Mouse (Mus musculus) cerebellum, adult (tissue): Measurements from ENCODE around the gene Nfia.

Experiments
- ATAC-seq: cut with Nextera tagmentation; 2 replicates; pipeline ENCODE4 v1.9.2; 2017; ENCODE audit warnings: mild to moderate bottlenecking, moderate library complexity, mixed read lengths; ENCODE audit not compliant: insufficient number of reproducible peaks, low FRiP score, low TSS enrichment

Nfia gene

DNA sequence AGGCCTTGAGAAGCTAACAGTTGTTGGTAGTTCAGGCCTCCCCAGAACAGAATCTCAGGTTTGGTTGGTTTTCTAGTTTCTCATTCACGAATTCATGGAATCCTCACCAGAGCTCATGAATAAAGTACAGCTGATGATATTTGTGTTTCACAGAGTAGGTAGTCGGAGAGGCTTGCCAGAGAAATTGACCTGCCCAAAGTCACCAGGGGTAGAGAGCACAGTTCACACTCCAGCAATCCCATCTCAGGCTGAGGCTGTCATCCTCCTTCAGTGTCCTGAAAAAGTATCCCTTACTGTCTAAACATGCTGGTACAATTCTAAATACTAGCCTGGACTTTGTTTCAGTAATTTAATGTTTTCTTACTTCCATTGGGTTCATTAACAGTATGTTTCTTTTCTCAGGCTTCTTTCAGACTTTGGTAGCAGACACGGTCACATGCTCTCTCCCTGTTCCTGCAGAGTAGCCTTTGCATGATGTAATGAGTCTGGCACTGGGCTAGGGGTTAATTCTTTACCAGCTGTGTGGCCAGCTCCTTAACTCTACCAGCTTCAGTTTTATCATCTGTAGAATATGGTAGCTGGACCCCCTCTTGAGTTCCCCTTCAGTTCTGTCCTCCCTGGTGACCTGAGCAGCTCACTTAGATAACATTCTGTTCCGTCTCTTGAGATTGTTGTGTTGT, 7.1 kb upstream of the Nfia start:
- ATAC-seq: no peak

DNA sequence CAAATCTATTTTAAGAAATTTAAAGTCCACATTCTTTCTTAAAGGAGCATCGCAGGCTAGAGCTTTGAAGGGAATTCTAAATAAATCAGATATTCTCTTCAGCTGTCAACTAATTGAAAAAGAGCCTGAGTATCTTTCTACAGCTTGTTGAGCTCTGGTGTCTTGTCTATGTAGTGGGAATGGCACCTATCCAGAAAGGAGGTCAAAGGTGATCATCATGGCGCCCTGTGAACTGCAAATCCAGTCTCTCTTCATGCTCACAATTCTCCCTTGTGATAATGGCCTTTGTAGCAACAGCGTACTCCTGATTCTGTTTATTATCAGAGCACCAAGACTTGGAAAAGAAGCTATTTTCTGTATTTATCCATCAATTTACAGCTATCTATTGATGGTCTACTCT, 6.4 kb upstream of the Nfia start:
- ATAC-seq: no peak

DNA sequence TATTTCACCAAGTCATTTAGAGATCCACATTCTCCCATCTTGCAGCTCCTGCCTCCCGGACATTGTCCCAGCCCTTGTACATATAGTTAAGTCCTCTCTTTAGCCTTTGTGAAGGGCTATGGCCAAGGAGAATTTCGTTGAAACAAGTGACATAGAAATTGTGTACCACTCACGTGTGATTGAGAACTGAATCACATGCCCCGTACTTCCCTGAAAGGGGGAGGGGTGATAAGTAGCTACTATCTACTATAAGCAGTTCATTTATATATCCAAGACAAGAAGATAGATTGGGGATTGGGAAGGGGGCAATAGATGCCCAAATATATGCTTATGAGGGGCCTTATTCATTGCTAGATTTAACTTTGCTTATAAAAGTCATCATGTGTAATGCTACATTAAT, 5.5 kb upstream of the Nfia start:
- ATAC-seq: no peak

DNA sequence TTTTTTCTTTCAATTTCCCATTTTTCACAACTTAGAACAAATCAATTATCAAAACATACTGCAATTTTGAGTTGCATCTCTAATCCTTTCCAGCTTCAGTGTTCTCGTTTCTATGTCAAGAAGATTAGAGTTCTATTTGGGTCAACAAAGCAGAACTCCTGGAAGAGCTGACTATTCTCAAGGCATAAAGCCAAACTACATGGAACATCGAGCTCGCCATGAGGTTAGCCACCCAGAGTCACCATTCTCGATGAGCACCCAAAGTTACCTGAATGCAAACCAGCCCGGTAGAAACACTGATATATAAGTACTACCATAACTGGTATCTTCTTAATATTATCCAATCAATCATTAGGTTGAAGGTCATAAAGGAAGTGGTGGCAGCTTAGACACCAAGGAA, 5.0 kb upstream of the Nfia start:
- ATAC-seq: no peak

DNA sequence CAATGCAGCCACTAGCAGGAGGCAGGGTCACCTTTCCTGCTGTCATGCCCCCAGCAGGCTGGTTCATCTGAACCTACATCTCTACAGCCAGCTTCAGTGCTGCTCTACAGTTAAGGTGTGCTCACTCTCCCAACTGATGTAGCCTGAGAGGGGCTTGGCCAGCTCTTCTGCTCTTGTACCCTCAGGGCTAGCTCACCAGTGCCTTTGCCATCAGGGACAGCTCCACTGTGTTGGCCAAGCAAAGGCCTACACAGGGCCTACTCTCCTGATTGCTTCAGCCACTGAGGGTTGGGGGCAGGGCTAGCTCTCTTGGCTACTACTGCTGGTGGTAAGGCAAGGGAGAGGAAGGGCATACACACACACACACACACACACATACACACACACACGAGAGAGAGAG, 2.7 kb upstream of the Nfia start:
- ATAC-seq: no peak

DNA sequence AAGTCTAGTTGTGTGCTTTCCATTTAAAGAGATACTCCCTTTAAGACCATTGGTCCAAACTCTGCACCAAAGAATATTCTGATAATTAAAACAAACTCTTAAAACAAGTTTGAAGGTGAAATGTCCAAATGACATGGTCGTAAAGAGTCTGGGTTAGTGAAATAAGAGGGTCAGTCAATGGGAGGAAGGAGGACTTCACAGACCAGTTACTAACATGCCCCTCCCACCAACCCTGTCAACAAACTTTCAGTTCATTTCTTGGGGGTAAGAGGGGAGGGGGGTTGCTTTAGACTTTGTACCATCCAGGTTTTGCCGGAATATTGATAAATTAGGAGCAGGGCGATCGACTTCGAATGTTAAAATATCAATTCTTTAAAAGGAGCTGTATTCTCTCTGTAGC, 1.1 kb upstream of the Nfia start:
- no peak for ATAC-seq

DNA sequence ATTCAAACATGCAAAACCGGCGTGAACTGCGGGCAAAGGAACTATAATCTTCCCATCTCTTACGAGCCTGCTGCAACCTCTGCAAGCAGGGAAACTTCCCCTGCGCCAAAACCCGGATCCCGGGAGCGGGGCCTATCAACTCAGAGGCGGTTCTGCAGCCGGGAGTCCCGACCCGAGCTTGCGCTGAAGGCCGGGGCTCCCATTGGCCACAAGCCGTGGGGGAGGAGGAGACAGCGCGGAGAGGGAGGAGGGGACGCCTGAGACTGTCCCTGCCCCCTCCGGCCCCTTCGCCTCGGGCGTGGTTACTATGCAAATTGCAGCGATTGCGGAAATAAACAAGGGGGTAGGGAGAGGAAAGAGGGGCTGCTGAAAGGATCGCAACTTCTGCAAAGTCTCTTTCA, 450 bp upstream of the Nfia start:
- ATAC-seq: peak; percentile 91

DNA sequence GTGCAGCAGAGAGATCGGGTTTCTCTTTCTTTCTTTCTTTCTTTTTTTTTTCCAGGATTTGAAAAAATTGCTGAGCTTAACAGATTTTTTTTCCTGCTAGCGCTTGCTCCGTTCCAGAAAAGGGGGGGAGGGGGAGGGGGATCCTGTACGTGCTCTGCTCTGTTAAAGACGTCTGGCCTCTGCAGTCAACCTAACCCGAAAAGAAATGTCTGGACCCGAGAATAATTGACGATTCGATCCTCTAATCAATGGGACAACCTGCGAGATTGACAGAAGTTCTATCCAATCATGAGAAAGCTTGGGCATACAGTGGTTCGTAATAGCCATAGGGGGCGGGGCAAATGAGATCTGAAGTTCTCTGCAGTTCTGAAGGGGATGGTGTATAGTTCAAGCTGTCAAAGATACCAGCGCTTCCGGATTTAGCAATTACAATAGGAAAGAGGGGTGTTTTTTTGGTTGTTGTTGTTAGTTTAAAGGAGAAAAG, 618 bp downstream of the Nfia start:
- peak; percentile 80 for ATAC-seq

DNA sequence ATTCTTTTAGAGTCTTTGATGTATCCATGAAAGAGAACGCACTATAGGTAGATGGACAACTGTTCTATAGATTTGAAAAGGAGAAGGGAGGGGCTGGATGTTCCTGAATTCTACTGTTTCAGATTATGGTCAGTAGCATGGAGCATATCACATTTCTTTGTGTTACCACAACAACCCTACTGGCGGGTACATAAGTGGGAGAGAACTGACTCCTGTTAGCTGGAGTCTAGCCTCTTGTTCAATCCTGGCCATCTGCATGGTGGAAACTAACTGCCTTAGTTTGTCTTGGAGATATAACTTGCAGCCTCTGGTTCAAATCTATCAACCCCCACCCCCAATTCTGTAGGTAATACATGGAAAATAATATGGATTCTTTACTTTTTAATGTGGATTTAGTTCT, 1.3 kb downstream of the Nfia start:
- no peak for ATAC-seq

DNA sequence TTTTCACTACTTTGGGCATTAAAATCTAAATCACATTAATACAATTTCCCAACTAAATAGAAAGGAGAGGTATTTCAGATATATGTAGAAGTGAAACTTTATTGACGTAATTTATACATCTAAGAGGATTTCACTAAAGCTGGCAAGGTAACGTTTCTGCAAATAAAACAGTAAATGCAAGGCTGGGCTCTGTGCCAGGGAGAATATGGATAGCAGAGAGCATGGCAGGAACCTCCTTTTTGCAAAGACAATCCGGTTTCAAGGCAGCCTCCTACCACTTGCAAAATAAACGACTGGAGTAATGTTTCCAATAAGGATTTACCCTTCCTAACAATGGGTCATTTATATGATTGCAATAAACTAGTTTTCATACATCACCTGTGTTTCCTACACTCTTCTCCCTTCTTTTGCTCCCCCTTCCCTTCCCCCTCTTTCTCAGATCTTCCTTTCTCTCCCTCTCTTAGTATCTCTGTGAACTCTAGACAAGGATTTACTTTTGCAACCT, 2.0 kb downstream of the Nfia start:
- no peak for ATAC-seq

DNA sequence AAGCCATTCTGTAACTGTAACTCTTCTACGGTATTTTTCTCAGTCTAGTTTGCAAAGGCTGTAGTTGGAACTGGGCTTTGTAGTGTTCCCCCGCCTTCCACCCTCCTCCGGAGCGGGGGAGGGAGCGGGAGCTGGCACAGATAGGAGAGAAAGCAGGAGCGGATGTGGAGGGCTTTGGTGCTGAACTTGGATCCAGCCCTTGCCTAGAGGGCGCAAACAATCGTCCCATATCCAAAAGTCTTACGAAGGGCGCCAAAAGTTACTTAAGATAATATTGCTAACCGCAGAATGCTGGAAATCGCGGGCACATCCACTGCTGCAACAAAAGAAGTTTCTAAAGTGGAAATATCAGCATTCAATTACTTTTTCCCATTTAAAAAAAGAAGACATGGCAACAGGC, 2.5 kb downstream of the Nfia start:
- no peak for ATAC-seq

DNA sequence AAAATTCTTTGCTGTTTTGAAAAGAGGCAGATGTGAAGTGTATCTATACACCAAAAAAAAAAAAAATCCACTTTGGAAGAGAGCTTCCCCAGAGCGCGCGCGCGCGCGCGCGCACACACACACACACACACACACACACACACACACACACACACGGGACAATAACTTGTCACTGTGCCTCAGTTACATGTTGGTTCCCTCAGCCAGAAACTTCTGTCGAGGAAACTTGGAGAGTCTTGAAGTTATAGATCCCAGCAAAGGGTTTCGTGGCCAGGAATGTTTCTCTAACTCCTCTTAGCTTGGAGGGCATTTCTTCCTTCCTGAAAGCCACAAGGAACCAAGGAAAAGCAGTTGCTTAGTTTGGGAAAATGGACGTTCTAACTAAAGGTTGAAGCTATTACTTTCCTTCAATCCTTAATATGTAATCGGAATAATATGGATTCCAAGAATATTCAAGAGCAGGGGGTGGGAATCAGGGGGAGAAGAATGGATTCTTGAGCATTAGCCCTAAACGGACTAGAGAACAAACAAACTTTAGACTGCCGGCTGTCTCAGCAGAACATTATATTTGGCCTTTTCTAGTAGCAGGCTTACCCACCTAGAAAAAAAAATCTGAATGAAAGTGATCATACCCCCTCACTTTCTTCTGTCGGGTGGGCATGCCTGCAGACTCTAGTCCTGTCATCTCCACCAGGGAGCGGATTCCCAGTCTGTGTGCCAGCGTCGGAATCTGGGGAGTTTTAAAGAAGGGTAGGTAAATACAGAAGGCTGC, 3.1 kb downstream of the Nfia start:
- no peak for ATAC-seq

DNA sequence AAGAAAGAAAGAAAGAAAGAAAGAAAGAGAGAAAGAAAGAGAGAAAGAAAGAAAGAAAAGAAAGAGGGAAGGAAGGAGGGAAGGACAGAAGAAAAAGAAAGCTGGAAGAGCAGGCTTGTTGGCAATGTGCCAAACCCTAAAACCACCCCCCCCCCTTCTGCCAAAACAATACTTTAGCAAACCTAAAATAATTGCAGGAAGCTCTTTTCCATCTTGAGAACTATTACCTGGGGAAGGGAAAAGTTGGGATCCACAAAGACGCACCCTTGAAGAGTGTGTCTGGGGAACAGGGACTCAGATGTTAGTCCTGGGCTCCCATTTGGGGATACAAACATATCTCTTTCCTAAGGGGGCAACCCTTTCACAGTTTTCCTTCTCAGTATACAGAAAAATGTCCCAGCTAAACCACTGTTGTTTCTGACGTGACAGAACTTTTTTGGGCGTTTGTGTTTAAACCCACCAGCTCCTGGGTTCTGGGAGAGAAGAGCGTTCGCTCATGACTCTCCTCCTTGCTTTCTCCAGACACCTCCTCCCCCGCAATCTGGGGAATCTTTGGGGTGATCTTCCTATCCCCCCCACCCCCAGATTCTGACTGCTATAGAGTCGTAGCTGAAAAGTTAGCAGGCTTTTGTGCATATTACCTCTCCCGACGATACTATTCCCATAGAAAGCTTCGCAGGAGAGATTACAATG, 4.0 kb downstream of the Nfia start:
- no peak for ATAC-seq

DNA sequence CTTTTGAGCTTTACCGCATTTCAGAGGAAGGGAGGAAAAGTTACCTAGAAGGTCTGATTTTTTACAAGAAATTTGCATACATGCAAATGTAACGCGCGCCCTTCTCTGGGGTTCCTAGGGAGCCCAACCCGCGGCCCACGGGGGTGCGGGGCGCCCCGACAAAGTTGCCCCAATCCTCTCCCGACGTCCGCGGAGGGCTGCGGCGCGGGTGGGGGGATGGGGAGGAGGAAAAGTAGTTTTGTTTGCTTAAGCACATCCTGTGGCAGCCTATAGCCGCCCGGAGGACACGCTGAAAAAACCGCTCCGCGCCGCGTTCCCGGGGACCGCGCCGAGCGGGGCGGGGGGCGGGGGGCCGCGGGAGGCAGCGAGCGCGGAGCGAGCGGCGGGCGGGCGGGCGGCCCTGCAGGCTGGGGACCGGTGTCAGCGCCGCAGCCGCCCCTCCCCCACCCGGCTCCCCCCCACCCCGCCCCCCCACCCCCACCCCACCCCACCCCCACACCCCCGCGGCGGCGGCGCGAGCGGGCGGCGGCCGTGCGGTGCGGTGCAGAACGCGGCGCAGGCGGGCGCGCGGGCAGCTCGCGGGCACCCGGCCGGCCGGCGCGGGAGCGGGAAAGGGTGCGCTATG, 4.7 kb downstream of the Nfia start:
- ATAC-seq: no peak

DNA sequence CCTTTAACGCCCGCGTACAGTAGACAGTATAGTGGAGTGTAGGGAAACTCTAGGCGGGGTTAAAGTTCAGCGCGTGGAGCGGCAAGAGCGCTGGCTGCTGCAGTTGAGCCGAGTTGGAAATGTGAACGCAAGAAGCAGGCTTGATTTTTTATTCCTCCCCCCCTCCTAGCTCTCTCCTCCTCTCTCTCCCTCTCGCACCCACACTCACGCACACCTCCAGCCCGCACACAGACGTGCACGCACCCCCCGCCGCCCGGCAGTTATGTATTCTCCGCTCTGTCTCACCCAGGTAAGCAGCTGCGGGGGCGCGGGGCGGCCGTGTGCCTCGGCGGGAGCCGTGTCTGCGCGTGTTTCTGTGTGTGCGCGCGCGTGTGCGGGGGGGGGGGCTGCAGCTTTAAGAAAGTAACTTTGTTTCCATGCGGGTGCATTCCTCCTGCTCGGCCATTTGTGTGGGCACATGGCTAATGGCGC, 5.2 kb downstream of the Nfia start, which contains the start of gene E130114P18Rik:
E130114P18Rik (minus strand) TSS at position 373 of the 471 bp plus-strand sequence.
- peak; percentile 31; the same call in 1 of the 2 replicates for ATAC-seq

DNA sequence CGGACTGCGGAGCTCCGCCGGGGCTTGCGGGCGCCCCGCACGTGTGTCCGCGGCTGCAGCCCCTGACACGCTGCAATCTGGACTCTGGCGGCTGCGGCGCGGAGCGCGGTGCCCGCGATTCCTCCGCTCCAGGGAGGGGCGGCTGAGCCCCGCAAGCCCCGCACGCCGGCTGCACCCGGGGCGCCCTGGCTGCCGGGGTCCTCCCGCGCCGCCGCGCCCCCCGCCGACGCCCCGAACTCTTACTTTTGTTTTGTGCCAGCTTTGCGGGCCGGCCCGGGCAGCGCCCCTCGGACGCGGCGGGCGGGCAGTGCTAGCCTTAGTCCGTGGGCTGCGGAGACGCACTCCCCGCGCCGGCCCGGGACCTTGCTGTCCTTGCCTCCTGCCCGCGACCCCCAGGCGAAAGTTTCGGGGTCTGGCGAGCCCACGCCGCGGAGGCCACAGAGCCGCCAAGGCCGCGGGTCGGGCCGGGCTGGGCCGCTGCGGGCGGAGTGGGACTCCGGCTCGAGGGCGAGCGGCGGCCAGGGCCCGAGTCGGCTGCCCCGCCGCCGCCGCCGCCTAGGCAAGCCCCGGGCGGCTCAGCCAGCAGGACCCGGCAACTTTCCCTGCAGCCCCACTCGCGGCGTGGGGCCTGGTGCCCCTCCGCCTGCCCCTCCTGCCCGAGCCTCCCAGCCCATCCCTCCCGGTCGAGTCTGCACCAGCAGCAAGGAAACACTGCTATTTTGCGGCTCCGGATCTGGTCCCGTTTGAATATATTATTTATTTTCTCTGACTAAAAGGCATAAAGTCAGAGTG, 5.9 kb downstream of the Nfia start:
- ATAC-seq: no peak; the same call in 1 of the 2 replicates

DNA sequence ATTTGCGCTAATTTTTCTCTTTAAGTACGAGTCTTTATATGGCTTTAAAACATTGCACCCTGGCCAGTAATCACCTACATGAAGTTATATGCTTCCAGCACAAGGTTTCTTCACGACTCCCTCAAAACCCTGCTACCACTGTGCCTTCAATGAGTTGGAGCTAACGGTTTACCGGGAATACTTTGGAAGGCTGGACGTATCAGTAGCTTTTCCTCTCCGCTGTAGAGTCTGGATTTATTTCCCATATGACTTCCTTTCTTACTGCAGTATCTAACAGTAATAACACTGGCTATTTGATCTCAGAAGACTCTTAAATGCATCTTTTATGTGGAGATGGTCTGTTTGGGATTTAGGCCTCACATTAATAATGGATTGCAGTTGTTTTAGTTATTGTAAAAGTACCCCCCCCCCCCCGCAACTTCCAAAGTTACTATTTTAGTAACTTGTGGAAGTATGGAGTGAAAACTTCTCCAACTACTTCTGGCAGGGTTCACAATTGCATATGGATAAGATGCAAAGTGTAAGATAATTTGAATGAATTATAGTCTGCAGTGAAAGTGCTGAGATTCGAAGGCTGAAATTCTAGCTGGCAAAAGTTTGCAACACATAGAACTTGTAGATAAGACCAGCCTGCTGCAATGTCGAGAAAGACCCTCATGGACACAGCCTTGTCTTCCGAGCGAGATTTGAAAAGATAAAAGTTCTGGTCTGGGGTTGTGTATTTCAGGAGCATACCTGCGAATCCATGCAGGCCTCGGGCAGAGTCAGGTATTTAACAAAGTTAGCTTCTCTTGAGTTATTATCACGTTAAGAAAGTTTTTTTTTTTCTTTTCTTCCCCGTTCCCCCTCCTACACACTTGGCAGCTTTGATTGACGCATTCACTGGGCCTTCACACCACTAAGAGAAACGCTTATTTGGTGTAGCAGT, 6.7 kb downstream of the Nfia start:
- no peak for ATAC-seq

DNA sequence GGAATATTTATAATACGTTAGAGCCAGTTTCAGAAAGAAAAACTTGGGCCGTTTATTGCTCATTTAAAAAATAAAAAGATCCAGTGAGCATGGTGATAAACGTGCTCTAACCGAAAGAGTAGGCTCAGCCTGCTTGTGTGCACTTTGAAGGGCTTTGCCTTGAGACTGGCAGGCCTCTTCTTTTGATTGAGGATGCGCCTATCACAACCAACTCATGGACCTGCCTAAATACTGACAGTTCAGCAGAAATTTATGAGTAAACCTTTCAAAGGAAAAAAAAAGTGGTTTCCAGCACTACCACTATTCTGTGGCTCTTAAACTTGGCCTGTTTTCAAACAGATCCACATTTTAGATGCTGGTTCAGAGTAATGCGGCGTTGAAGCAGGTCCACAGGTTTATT, 7.5 kb downstream of the Nfia start:
- no peak for ATAC-seq
